Mouse (Mus musculus) adrenal gland, adult 18-20 months (tissue): ENCODE data around the gene Rpl10l. TPM values are rescaled to one million over a fixed set of nuclear protein-coding genes. Genes with fewer than 3 reads are reported as not detected.

Experiments used
- DNase-seq, 2 experiments: peaks; one replicate each; pipeline ENCODE4 v3.0.0; 2021 to 2022; ENCODE audit warnings: low spot score in 2 of 2
- long read RNA-seq, 2 experiments: library from polyadenylated mRNA; stranded (forward); transcript quantifications; one replicate each; pipeline ENCODE4 v2.0.0; 2021
- total RNA-seq, 2 experiments: library from RNA; stranded (reverse); gene quantifications; 1 replicate in 1 of 2; 2 replicates in 1 of 2; pipeline ENCODE4 v1.2.3; 2021

Gene Rpl10l
- total RNA-seq: not detected
- long read RNA-seq, experiment 1: 0 reads
- long read RNA-seq, experiment 2: 0 reads

DNA sequence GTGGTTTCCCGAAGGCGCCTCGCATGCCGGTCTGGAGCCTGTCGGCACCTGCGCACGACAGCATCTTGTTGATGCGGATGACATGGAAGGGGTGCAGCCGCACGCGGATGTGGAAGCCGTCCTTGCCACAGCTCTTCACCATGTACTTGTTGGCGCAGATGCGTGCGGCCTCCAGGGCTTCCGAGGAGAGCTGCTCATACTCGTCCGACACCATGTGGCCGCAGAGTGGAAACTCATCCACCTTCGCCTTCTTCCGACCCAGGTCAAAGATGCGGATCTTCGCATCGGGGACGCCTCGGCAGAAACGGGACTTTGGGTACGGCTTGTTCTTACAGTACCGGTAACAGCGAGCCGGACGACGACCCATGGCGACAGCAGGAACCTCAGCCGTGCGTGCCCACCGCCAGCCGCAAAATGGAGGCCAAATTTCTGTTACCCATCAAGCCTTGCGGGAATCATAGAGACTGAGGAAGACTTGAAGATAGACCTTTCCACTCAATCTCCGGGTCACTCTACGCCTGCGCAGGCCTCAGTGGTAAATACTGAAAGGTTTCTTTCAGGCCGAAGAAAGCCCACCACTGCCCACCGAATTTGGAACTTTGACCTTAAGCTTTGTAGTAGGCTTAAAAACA, at the start of gene Rpl10l:
Gene Rpl10l, minus strand, starts transcription at position 411 of the 632 bp plus-strand sequence.
- DNase-seq: no peak

DNA sequence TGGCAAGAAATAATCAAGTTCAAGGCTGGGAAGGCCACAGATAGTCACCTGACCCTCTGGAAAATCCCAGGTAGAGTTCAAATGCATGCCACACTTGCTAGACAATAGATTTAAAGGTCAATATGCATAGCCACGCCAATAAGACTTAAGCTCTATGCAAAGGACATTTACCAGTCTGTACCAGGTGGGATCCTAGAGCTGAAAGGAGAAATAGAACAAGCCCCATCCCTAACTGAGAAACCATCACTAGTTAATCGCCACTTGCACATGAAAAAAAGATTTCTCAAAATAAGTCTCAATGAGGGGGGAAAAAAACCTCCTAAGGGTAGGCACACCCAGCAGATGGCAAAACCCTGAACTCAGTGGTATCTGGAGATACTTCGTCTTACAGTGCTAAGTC, 8.3 kb downstream of the Rpl10l start:
- DNase-seq: no peak

DNA sequence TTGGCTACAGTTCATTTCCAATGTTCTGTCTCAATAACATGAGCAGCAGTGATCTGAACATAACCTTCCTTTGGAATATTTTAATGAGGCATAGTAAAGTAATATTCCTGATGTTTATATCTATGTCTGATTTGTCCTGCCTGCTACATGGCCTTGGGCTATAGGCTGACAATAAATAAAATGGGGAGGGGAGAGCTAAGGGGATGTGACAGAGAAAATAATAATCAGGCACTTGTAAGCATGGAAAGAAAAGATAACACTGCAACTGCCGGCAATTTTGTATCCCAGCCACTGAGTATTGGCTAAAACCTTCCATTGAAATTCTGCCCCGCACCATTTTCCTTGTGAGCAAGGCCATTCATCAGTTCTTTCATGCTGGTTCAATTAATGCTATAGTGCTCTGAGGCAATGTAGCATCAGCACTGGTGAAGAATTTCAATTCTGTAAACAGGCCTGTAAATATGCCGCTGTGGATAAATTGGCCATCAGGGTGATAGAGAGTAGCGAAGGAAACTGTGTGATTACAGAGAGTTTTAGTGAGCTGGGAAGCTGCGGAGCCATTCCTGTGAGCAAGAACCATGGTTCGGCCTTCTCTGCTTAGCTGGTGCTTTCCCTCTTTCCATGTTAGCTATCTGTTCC, 38.6 kb downstream of the Rpl10l start:
- DNase-seq: no peak

DNA sequence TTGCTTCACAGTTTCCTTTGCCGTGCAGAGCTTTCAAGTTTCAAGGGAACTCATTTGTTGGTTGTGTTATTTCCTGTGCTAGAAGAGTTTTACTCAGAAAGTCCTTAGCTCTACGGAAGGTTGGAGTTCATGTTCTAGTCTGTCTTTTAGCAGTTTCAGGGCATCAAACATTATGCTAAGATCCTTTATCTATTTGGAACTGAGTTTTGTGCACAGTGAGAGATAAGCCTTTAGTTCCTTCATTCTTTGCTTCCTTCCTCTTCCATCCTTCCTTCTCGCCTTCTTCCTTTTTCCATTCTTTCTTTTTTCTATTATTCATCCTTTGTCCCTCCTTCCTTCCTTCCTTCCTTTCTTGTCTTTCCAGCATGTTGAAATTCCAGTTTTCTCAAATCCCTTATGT, 50.0 kb downstream of the Rpl10l start:
- DNase-seq: no peak
